Mouse (Mus musculus) macrophage (primary cell): ENCODE measurements around the gene Ctbp2. TPM values are rescaled to one million over a fixed set of nuclear protein-coding genes. Genes with fewer than 3 reads are reported as not detected.

Experiments
- H3K27ac ChIP-seq: fragments of 350-480 bp; formaldehyde crosslinking; 2 replicates; pipeline ENCODE4 v1.9.0; 2021
- H3K36me3 ChIP-seq: fragments of 350-480 bp; formaldehyde crosslinking; 2 replicates; pipeline ENCODE4 v1.9.0; 2021; ENCODE audit errors: inconsistent target
- H3K4me3 ChIP-seq: fragments of 350-480 bp; formaldehyde crosslinking; 2 replicates; pipeline ENCODE4 v1.9.0; 2021; ENCODE audit errors: inconsistent target
- H3K79me2 ChIP-seq: fragments of 350-480 bp; formaldehyde crosslinking; 2 replicates; pipeline ENCODE4 v1.9.0; 2021; ENCODE audit errors: inconsistent target
- WGBS: methylation state at CpG from one replicate; pipeline ENCODE4 v1.1.7; 2026; ENCODE audit warnings: inconsistent platforms; ENCODE audit not compliant: missing documents; 5-methylcytosine and 5-hydroxymethylcytosine counted together
- polyA plus RNA-seq: library from polyadenylated mRNA; stranded (reverse); fragments of 250-400 nt; gene quantifications from 3 replicates; pipeline ENCODE4 v1.2.4, GENCODE M21; 2018; ENCODE audit warnings: inconsistent platforms

Gene Ctbp2
- polyA plus RNA-seq, 1 experiment from 2014 or later = 34.1 TPM

GRCm38 (mm10) chr7:133007343-133007742, 116.8 kb downstream of the Ctbp2 start:
- Histone ChIP-seq H3K4me3 (no peak overlapping the region), H3K27ac (no peak overlapping the region), H3K36me3 (peaks cover 9% of the 10 kb centered on the region), H3K79me2 (peaks cover 95% of the 10 kb centered on the region)
- 78% methylated on average over 7 of the region's 11 CpGs for WGBS

- no peak overlapping the region for H3K27ac ChIP-seq
Measured at GRCm38 (mm10) chr7:133005772-133006171, 118.4 kb downstream of the Ctbp2 start.

GRCm38 (mm10) chr7:133003421-133003820, 120.7 kb downstream of the Ctbp2 start:
- 0% methylated on average over 3 of the region's 3 CpGs for WGBS
- no peak overlapping the region for H3K4me3 ChIP-seq
- H3K36me3 ChIP-seq = peaks cover 15% of the 10 kb centered on the region
- H3K27ac ChIP-seq = no peak overlapping the region
- H3K79me2 ChIP-seq = peaks cover 73% of the 10 kb centered on the region

More at GRCm38 (mm10) chr7:133005772-133006171, 118.4 kb downstream of the Ctbp2 start:
- Histone ChIP-seq H3K36me3 (peaks cover 4% of the 10 kb centered on the region; the same call in 1 of the 2 replicates), H3K4me3 (no peak overlapping the region), H3K79me2 (peaks cover 94% of the 10 kb centered on the region)
- 91% methylated on average over 6 of the region's 7 CpGs for WGBS

GRCm38 (mm10) chr7:133002271-133002670, 121.9 kb downstream of the Ctbp2 start:
- peaks cover 27% of the 10 kb centered on the region for H3K36me3 ChIP-seq
- H3K27ac ChIP-seq = no peak overlapping the region
- 96% methylated on average over 6 of the region's 6 CpGs for WGBS
- H3K4me3 ChIP-seq = no peak overlapping the region
- H3K79me2 ChIP-seq = peaks cover 61% of the 10 kb centered on the region

- H3K4me3 ChIP-seq = no peak overlapping the region
- H3K79me2 ChIP-seq = peaks cover 52% of the 10 kb centered on the region; the same call in 1 of the 2 replicates
- 97% methylated on average over 3 of the region's 3 CpGs for WGBS
- H3K27ac ChIP-seq = no peak overlapping the region
- H3K36me3 ChIP-seq = peaks cover 36% of the 10 kb centered on the region
Measured at GRCm38 (mm10) chr7:133001388-133001787, 122.8 kb downstream of the Ctbp2 start.

- H3K36me3 ChIP-seq = peaks cover 59% of the 10 kb centered on the region
- H3K4me3 ChIP-seq = no peak overlapping the region
- no peak overlapping the region for H3K27ac ChIP-seq
- 98% methylated on average over 11 of the region's 11 CpGs for WGBS
- peaks cover 30% of the 10 kb centered on the region; the same call in 1 of the 2 replicates for H3K79me2 ChIP-seq
Measured at GRCm38 (mm10) chr7:132999061-132999460, 125.1 kb downstream of the Ctbp2 start.

- H3K79me2 ChIP-seq = peaks cover 30% of the 10 kb centered on the region; the same call in 1 of the 2 replicates
- H3K27ac ChIP-seq = no peak overlapping the region
- H3K4me3 ChIP-seq = no peak overlapping the region
- 97% methylated on average over 12 of the region's 12 CpGs for WGBS
- H3K36me3 ChIP-seq = peaks cover 62% of the 10 kb centered on the region
Measured at GRCm38 (mm10) chr7:132998639-132999038, 125.5 kb downstream of the Ctbp2 start.

- WGBS = 95% methylated on average over 5 of the region's 5 CpGs
- H3K79me2 ChIP-seq = peaks cover 9% of the 10 kb centered on the region; the same call in 1 of the 2 replicates
- no peak overlapping the region for H3K4me3 ChIP-seq
- no peak overlapping the region for H3K27ac ChIP-seq
- peaks cover 73% of the 10 kb centered on the region for H3K36me3 ChIP-seq
Measured at GRCm38 (mm10) chr7:132996391-132996790, 127.8 kb downstream of the Ctbp2 start.

- H3K79me2 ChIP-seq = no peaks in the 10 kb centered on the region
- no peak overlapping the region for H3K27ac ChIP-seq
- no peak overlapping the region for H3K4me3 ChIP-seq
- H3K36me3 ChIP-seq = peaks cover 87% of the 10 kb centered on the region
- 96% methylated on average over 6 of the region's 6 CpGs for WGBS
Measured at GRCm38 (mm10) chr7:132994628-132995191, 129.4 kb downstream of the Ctbp2 start.

GRCm38 (mm10) chr7:132994120-132994519, 130.0 kb downstream of the Ctbp2 start:
- WGBS = 95% methylated on average over 8 of the region's 8 CpGs
- no peak overlapping the region for H3K27ac ChIP-seq
- peaks cover 87% of the 10 kb centered on the region for H3K36me3 ChIP-seq
- no peak overlapping the region for H3K4me3 ChIP-seq
- no peaks in the 10 kb centered on the region for H3K79me2 ChIP-seq

- Histone ChIP-seq H3K36me3 (peaks cover 87% of the 10 kb centered on the region), H3K79me2 (no peaks in the 10 kb centered on the region), H3K4me3 (no peak overlapping the region), H3K27ac (no peak overlapping the region)
- WGBS = 95% methylated on average over 9 of the region's 9 CpGs
Measured at GRCm38 (mm10) chr7:132992967-132993615, 131.1 kb downstream of the Ctbp2 start.

GRCm38 (mm10) chr7:132991240-132991900, 132.8 kb downstream of the Ctbp2 start:
- Histone ChIP-seq H3K27ac (no peak overlapping the region), H3K4me3 (no peak overlapping the region), H3K79me2 (no peaks in the 10 kb centered on the region), H3K36me3 (peaks cover 79% of the 10 kb centered on the region)
- WGBS = 93% methylated on average over 14 of the region's 14 CpGs

- Histone ChIP-seq H3K27ac (no peak overlapping the region), H3K4me3 (no peak overlapping the region), H3K79me2 (no peaks in the 10 kb centered on the region), H3K36me3 (peaks cover 76% of the 10 kb centered on the region)
- 94% methylated on average over 5 of the region's 5 CpGs for WGBS
Measured at GRCm38 (mm10) chr7:132989839-132990238, 134.3 kb downstream of the Ctbp2 start.

GRCm38 (mm10) chr7:132982639-132983038, 141.5 kb downstream of the Ctbp2 start:
- Histone ChIP-seq H3K79me2 (no peaks in the 10 kb centered on the region), H3K27ac (0 out of 2 replicates have a peak overlapping the region, but pooled peaks have one; percentile 4), H3K4me3 (no peak overlapping the region), H3K36me3 (peaks cover 22% of the 10 kb centered on the region)
- 77% methylated on average over 3 of the region's 3 CpGs for WGBS

- H3K27ac ChIP-seq = no peak overlapping the region
- H3K36me3 ChIP-seq = peaks cover 20% of the 10 kb centered on the region
- 85% methylated on average over 2 of the region's 2 CpGs for WGBS
- H3K4me3 ChIP-seq = no peak overlapping the region
- no peaks in the 10 kb centered on the region for H3K79me2 ChIP-seq
Measured at GRCm38 (mm10) chr7:132977981-132978380, 146.2 kb downstream of the Ctbp2 start.
